Mouse (Mus musculus) megakaryocyte, embryonic 14.5 days (primary cell): ENCODE measurements at regions not wholly inside any gene's neighbourhood (a gene's known extent, or its start where the extent isn't known, plus 50 kb on each side); places are given as distances from the start of the nearest gene placed in this dataset.

ENCODE experiments used
- FLI1 ChIP-seq: IDR thresholded peaks from 2 replicates; pipeline ENCODE4 v1.6.1; 2012; ENCODE audit warnings: low read length, inconsistent platforms, mixed read lengths
- GATA1 ChIP-seq: IDR thresholded peaks from 3 replicates; pipeline ENCODE4 v1.6.1; 2012; ENCODE audit warnings: mixed read lengths, low read length, inconsistent platforms, borderline replicate concordance

DNA sequence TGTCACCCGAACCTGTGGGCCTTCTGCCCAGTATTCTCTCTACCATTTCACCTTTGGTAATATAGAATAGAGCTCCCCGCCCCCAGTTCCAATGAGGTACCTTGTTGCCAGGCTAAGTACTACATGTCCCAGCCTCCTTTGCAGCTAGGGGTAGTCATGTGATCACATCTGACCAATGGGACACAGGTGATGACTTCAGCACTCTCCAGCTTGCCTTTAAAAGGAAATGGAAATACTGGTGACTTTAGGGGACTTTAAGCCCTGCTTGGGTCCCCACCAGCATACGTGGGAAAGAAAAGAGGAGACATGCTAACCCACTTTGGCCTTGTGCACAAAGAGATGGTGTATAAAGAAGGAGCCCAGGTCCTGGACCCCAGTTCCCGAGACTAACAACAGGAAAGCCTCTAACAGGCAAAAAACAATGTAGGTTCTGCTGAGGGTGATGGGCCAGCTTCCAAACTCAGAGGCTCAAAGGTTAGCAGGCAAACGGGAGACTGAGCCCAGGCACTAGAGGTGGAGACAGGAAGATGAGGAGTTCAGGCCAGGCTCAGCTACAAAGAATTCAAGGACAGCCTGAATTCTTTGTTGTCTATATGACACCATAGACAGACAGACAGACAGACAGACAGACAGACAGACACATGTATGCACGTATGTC lies 103.5 kb downstream of the 1700001O22Rik start:
- no peak for TF ChIP-seq GATA1
- TF ChIP-seq FLI1, result no peak
